Mouse (Mus musculus): ENCODE measurements around the gene Il16. TPM values are rescaled to one million over a fixed set of nuclear protein-coding genes. Genes with fewer than 3 reads are reported as not detected.
A peak's percentile ranks its signal among the peaks of the same experiment; 100 is the strongest.

Gene Il16
- polyA plus RNA-seq, 1 experiment from 2014 or later, result 0.77 TPM

DNA sequence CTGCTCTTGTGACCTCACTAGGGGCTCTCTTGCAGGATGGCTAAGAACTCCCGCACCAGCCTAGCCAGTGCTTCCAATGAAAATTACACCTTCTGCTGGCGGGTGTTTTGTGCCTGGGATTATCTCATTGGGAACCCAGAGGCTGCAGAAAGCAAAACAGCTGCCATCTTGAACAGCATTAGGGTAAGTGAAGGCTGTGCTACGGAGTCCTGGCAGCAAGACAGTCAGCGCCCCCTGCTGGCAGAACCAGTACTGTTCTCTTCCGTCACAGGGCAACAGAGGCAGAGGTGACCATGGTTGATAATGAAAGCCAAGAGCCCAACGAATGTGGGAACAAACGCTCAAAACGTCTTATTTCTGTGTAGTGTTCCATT is 145.6 kb downstream of the Il16 start:
- Histone ChIP-seq H3K4me3 (ENCODE audit: low read depth, low read length) (no peak overlapping the region), H3K36me3 (ENCODE audit: control insufficient read depth, insufficient read depth, low read length) (no peaks in the 10 kb centered on the region), H3K9ac (ENCODE audit: low read length) (no peak overlapping the region), H3K4me1 (replicated peaks; ENCODE audit: control insufficient read depth, insufficient read depth, low read length) (no peaks in the 10 kb centered on the region), H3K27ac (ENCODE audit: low read depth, low read length) (no peak overlapping the region), H3K4me2 (ENCODE audit: low read depth, low read length, severe bottlenecking) (no peak overlapping the region), H3K27me3 (ENCODE audit: control insufficient read depth, insufficient read depth, low read length) (no peaks in the 10 kb centered on the region), H3K9me3 (ENCODE audit: control insufficient read depth, low read length) (no peaks in the 10 kb centered on the region)
- ATAC-seq (replicated peaks; ENCODE audit: low FRiP score) (no peak), DNase-seq (ENCODE audit: low spot score) (peak; percentile 78)
- WGBS, result 55% methylated on average over 8 of the region's 8 CpGs

DNA sequence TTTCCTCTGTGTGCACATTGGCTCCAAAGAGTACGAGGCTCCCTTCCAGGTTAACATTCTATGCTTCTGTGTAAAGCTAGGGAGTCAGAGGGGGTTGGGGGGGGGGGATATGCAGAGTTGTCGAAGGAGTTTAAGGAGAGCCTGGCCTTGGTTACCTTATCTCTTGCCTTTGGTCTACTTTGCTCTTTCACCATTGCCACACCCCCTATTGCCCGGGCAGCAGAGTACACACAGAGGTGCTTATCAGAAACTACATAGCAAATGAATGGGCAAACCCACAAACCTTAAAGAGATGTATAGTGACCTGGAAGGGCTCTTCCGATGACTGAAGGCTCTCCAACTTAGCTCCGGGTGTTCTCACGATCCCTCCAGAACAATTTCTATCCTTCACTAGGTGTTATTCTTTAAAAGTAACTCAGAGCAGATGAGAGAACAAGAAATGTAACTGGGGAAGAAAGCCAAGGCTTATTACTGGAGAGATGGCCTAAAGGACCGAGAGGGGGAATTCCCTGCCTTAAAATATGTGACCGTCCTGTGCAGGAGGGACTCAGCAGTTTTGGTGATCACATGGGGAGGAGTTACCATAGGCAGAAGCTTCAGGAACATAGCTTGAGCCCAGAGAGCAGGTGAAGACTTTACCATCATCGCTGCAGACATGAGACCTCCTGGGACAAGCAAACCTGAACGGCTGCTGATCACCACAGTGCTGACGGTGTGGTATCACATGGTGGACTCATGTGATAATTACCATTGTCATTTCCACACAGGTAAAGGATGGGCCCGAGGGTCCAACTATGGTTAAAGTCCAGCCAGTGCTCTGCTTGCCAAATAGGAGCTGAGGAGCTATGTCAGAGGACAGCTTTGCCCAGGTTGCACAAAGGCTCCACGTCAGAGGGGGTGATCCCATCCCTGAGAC is 146.3 kb downstream of the Il16 start:
- Histone ChIP-seq H3K4me1 (replicated peaks; ENCODE audit: control insufficient read depth, insufficient read depth, low read length) (no peaks in the 10 kb centered on the region), H3K4me2 (ENCODE audit: low read depth, low read length, severe bottlenecking) (no peak overlapping the region), H3K9me3 (ENCODE audit: control insufficient read depth, low read length) (no peaks in the 10 kb centered on the region), H3K9ac (ENCODE audit: low read length) (no peak overlapping the region), H3K27me3 (ENCODE audit: control insufficient read depth, insufficient read depth, low read length) (no peaks in the 10 kb centered on the region), H3K27ac (ENCODE audit: low read depth, low read length) (no peak overlapping the region), H3K4me3 (ENCODE audit: low read depth, low read length) (no peak overlapping the region), H3K36me3 (ENCODE audit: control insufficient read depth, insufficient read depth, low read length) (no peaks in the 10 kb centered on the region)
- 92% methylated on average over 13 of the region's 13 CpGs for WGBS
- ATAC-seq (replicated peaks; ENCODE audit: low FRiP score) (no peak), DNase-seq (ENCODE audit: low spot score) (no peak)

DNA sequence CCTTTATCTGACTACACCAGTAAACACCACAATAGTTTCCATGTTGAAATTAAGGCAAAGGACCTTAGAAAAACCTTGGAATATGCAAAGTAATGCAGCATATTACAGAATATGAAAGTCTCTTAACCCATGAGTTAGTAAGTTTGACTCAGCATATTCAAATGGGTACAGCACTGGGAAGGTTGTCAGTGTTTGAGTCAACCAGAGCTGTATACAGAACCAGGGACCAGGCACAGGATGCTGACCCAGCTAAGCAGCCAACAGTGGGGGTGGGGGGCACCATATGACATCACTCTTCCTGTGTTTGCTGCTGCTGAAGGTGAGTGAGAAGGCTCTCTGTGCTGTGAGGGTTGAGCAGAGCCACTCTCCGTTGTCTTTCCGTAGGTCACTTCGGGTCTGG is 148.5 kb downstream of the Il16 start:
- DNase-seq (ENCODE audit: low spot score), result no peak
- 95% methylated on average over 3 of the region's 3 CpGs for WGBS

DNA sequence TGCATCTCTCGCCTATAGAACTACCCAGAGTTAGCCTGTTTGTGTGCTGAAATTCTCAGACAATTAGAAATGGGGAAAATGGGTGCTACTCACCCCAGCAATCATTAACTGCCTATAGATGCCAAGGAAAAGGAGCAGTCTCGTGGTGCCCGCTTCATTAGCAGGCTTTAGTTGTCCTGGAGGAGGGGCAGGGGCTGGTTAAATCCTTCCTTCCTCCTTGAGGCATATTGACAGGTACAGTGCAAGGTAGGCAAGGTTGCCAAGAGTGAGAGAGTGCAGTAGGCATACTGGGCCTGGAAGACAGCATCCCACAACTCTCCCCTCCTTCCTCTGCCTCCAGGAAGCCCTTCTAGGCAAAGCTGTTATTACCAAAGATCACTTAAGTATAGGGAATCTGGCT is 151.5 kb downstream of the Il16 start:
- no peak for ATAC-seq (replicated peaks; ENCODE audit: low FRiP score)
- WGBS, result 68% methylated on average over 3 of the region's 3 CpGs
- H3K4me1 ChIP-seq (replicated peaks; ENCODE audit: control insufficient read depth, insufficient read depth, low read length), result no peaks in the 10 kb centered on the region

More for the DNA sequence above, 148.5 kb downstream of the Il16 start:
- Histone ChIP-seq H3K27me3 (ENCODE audit: control insufficient read depth, insufficient read depth, low read length) (no peaks in the 10 kb centered on the region), H3K4me2 (ENCODE audit: low read depth, low read length, severe bottlenecking) (no peak overlapping the region), H3K9me3 (ENCODE audit: control insufficient read depth, low read length) (no peaks in the 10 kb centered on the region), H3K4me1 (replicated peaks; ENCODE audit: control insufficient read depth, insufficient read depth, low read length) (no peaks in the 10 kb centered on the region), H3K4me3 (ENCODE audit: low read depth, low read length) (no peak overlapping the region), H3K9ac (ENCODE audit: low read length) (no peak overlapping the region), H3K36me3 (ENCODE audit: control insufficient read depth, insufficient read depth, low read length) (no peaks in the 10 kb centered on the region), H3K27ac (ENCODE audit: low read depth, low read length) (no peak overlapping the region)
- no peak for ATAC-seq (replicated peaks; ENCODE audit: low FRiP score)

More for the DNA sequence above, 151.5 kb downstream of the Il16 start:
- DNase-seq (ENCODE audit: low spot score), result no peak
- H3K36me3 ChIP-seq (ENCODE audit: control insufficient read depth, insufficient read depth, low read length), result no peaks in the 10 kb centered on the region
- no peaks in the 10 kb centered on the region for H3K27me3 ChIP-seq (ENCODE audit: control insufficient read depth, insufficient read depth, low read length)
- no peak overlapping the region for H3K9ac ChIP-seq (ENCODE audit: low read length)
- no peaks in the 10 kb centered on the region for H3K9me3 ChIP-seq (ENCODE audit: control insufficient read depth, low read length)
- no peak overlapping the region for H3K4me2 ChIP-seq (ENCODE audit: low read depth, low read length, severe bottlenecking)
- no peak overlapping the region for H3K27ac ChIP-seq (ENCODE audit: low read depth, low read length)
- no peak overlapping the region for H3K4me3 ChIP-seq (ENCODE audit: low read depth, low read length)

Other genes starting within 250 kb of the Il16 start
- 0.15 and 0.17 TPM in 2 replicates for gene Tmc3, start 160.8 kb downstream of the Il16 start, polyA plus RNA-seq (2014; fragmentation: Nextera tagmentation; extraction: Ambion mirVana)
- gene Stard5, start 113.8 kb downstream of the Il16 start, polyA plus RNA-seq (2014; fragmentation: Nextera tagmentation; extraction: Ambion mirVana), result 10.6 and 11.2 TPM in 2 replicates
- 0.21 TPM in 1 of 2 replicates, not detected in the other for gene Cfap161, start 49.2 kb upstream of the Il16 start, polyA plus RNA-seq (2014; fragmentation: Nextera tagmentation; extraction: Ambion mirVana)
- gene Tlnrd1, start 138.6 kb upstream of the Il16 start, polyA plus RNA-seq (2014; fragmentation: Nextera tagmentation; extraction: Ambion mirVana), result 14.3 and 14.5 TPM in 2 replicates
- gene Mesd, start 138.7 kb upstream of the Il16 start, polyA plus RNA-seq (2014; fragmentation: Nextera tagmentation; extraction: Ambion mirVana), result 66.0 and 70.1 TPM in 2 replicates

Measured in forebrain, embryonic 11.5 days (tissue).